In the genomic region with DNA sequence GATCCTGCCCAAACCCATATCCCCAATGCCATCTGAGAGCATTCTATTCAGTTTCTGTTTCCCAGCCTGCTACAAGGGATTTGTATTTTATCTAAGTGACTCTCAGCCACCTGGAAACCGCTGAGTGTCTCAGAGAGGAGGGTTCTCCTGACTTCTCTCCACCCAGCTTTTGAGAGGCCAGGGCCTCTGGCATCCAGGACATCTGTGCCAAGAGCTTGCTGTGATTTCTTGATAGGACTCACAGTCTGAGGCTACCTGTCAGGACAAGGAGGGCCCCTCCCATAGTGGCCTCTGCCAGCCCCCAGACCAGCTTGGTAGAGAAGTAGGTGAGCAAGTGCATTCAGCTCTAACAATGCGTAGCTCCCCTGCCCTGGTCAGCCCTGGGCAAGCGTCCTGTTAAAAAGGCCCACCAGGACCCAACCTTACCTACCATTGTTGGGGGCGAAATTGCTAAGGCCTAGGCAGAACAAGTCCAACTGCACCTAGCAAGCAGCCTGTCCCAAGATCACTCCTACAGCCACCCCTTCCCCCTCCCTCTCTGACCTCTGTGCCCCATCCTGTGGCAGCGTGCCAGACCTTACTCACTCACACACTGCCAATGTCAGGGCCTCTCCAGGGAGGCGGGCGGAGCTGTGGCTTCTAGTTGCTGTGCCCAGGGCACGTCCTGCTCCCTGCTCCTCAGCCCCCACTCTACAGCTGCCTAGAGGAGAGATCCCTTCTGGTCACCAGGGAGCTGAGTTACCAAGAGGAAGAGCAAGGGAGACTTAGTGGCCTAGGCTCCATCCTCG, we compare ENCODE assay signal across 8 mouse cellular contexts. TPM values are rescaled to one million over a fixed set of nuclear protein-coding genes. Genes with fewer than 3 reads are reported as not detected.
DNase-seq lines count a peak whose midpoint lies in the region; TF ChIP-seq lines count a peak whose summit lies in the region.

No protein-coding gene starts in this region.

- H3K79me2 ChIP-seq in CH12.LX (replicated peaks; ENCODE audit: control insufficient read depth, extremely low read depth, insufficient read depth, poor library complexity, severe bottlenecking): no peaks in the 10 kb centered on the region

- dilution Hi-C loops in CH12.LX (cut with MboI; ENCODE audit: extremely low pct_ligation_motif_present, extremely low pct_unique_long_range_greater_than_20kb, low sequenced_read_pairs): no loop called here

- TF ChIP-seq POLR2A in CH12.LX (IDR thresholded peaks at IDR 0.05; ENCODE audit: low read depth, low read length): no peak; the same call in 1 of the 2 replicates

- TF ChIP-seq EP300 in CH12.LX (IDR thresholded peaks at IDR 0.05; ENCODE audit: low read length): no peak; the same call in 1 of the 2 replicates

- H3K4me3 ChIP-seq in CH12.LX (replicated peaks in 1 of 3; ENCODE audit: low read depth in 2 of 3, low read length in 2 of 3, poor library complexity in 1 of 3): peak overlapping the region in 1 of 3 experiments; percentile 11
- peak overlapping the region; percentile 67 for H3K4me3 ChIP-seq in megakaryocyte, embryonic 14.5 days (replicated peaks)

- in situ Hi-C loops in CH12.LX (cut with MboI; ENCODE audit: low pct_ligation_motif_present, low pct_unique_long_range_greater_than_20kb, low sequenced_read_pairs): loop anchor here (5.0 kb wide), 1 partner anchor 36 kb away; no protein-coding TSS in a partner anchor

- H3K27ac ChIP-seq in CH12.LX (ENCODE audit: insufficient read depth, low read depth): peak overlapping the region; percentile 87

- H3K4me2 ChIP-seq in CH12.LX (ENCODE audit: insufficient read depth, low read depth, poor library complexity, severe bottlenecking): peak overlapping the region; percentile 57

- no peak for TF ChIP-seq CTCF in CH12.LX (conservative IDR thresholded peaks at IDR 0.05 in 1 of 2, IDR thresholded peaks at IDR 0.05 in 1 of 2; ENCODE audit: low read depth in 2 of 2, low read length in 2 of 2)

- peak overlapping the region; percentile 50 for H3K9ac ChIP-seq in CH12.LX (ENCODE audit: insufficient read depth, low read depth)

- H3K9me3 ChIP-seq in CH12.LX (replicated peaks; ENCODE audit: low read length): peaks cover 8% of the 10 kb centered on the region
- peaks cover 11% of the 10 kb centered on the region for H3K9me3 ChIP-seq in megakaryocyte, embryonic 14.5 days

- no peaks in the 10 kb centered on the region for H3K36me3 ChIP-seq in CH12.LX (replicated peaks in 1 of 2; ENCODE audit: control insufficient read depth in 1 of 2, insufficient read depth in 1 of 2, low read length in 1 of 2)
- no peaks in the 10 kb centered on the region for H3K36me3 ChIP-seq in megakaryocyte, embryonic 14.5 days (replicated peaks; ENCODE audit: low read length)

- H3K27me3 ChIP-seq in CH12.LX (replicated peaks): no peaks in the 10 kb centered on the region
- peaks cover 89% of the 10 kb centered on the region for H3K27me3 ChIP-seq in megakaryocyte, embryonic 14.5 days (replicated peaks)

- peaks cover 67 to 98% of the 10 kb centered on the region in 2 experiments for H3K4me1 ChIP-seq in CH12.LX (ENCODE audit: control insufficient read depth in 1 of 2, insufficient read depth in 2 of 2)
- H3K4me1 ChIP-seq in megakaryocyte, embryonic 14.5 days: peaks cover 44% of the 10 kb centered on the region

- TF ChIP-seq RAD21 in CH12.LX (IDR thresholded peaks at IDR 0.05; ENCODE audit: low read depth, low read length): no peak

- intact Hi-C loops in left cerebral cortex, postnatal 10 days (cut with DNase I): no loop called here

- DNase-seq in CH12.LX (ENCODE audit: extremely low read depth): no peak
- peak; percentile 96 for DNase-seq in adrenal gland, adult 8-10 months
- DNase-seq in heart, adult 11 months: peak; percentile 97
- DNase-seq in kidney, adult 9 months: peak; percentile 97
- DNase-seq in testis, postnatal 10 days (ENCODE audit: low spot score): peak; percentile 86
- no peak for DNase-seq in cerebellum, adult 9-11 months
- no peak for DNase-seq in left cerebral cortex, postnatal 10 days (ENCODE audit: extremely low spot score in 1 of 2, low spot score in 2 of 2)

TF ChIP-seq in CH12.LX, 34 proteins besides CTCF, POLR2A, EP300 and RAD21:
- TF ChIP-seq NRF1 (IDR thresholded peaks at IDR 0.05; ENCODE audit: low read depth, low read length) (0 out of 2 replicates have a peak, but pooled peaks have one; percentile 12), ETS1 (conservative IDR thresholded peaks at IDR 0.05; ENCODE audit: low read depth, low read length) (peak; percentile 57; the same call in 1 of the 2 replicates), MEF2A (IDR thresholded peaks at IDR 0.05; ENCODE audit: borderline replicate concordance, low read depth, low read length) (peak; percentile 62; the same call in 1 of the 2 replicates), TCF12 (IDR thresholded peaks at IDR 0.05; ENCODE audit: low read depth, low read length) (peak; percentile 82), HCFC1 (IDR thresholded peaks at IDR 0.05; ENCODE audit: low read depth, low read length) (no peak), SMC3 (IDR thresholded peaks at IDR 0.05; ENCODE audit: low read depth, low read length) (peak; percentile 16; the same call in 1 of the 2 replicates), IRF4 (IDR thresholded peaks at IDR 0.05; ENCODE audit: low read depth, low read length) (peak; percentile 58; the same call in 1 of the 2 replicates), RCOR1 (conservative IDR thresholded peaks at IDR 0.05; ENCODE audit: low read depth, low read length) (no peak; the same call in 1 of the 2 replicates), MYC (IDR thresholded peaks at IDR 0.05; ENCODE audit: low read depth, low read length) (peak; percentile 31; the same call in 1 of the 2 replicates), BHLHE40 (IDR thresholded peaks at IDR 0.05; ENCODE audit: low read depth, low read length) (peak; percentile 78), UBTF (IDR thresholded peaks at IDR 0.05; ENCODE audit: low read depth, low read length) (0 out of 2 replicates have a peak, but pooled peaks have one; percentile 11), CHD2 (IDR thresholded peaks at IDR 0.05; ENCODE audit: low read length) (peak; percentile 73), MAZ (IDR thresholded peaks at IDR 0.05; ENCODE audit: low read depth, low read length) (peak; percentile 86), PAX5 (IDR thresholded peaks at IDR 0.05; ENCODE audit: low read length) (no peak), SIN3A (IDR thresholded peaks at IDR 0.05; ENCODE audit: low read length) (no peak; the same call in 1 of the 2 replicates), E2F4 (IDR thresholded peaks at IDR 0.05; ENCODE audit: insufficient replicate concordance, low read depth, low read length) (no peak), KAT2A (IDR thresholded peaks at IDR 0.05; ENCODE audit: insufficient replicate concordance, low read length) (0 out of 2 replicates have a peak, but pooled peaks have one; percentile 11), MAFK (IDR thresholded peaks at IDR 0.05; ENCODE audit: insufficient replicate concordance, low read length) (no peak), MXI1 (IDR thresholded peaks at IDR 0.05; ENCODE audit: low read depth, low read length) (no peak; the same call in 1 of the 2 replicates)

RNA-seq across cellular contexts. Expression of a gene that starts 41.9 kb away (rescaled TPM):
- 30.6 and 40.4 TPM in 2 replicates for total RNA-seq in CH12.LX (2012; rRNA removed)
- 11.4 and 15.0 TPM in 2 replicates for total RNA-seq in CH12.LX (2014; rRNA removed)
- polyA plus RNA-seq in CH12.LX (2012; ENCODE audit: insufficient read length, low read depth): 26.0 and 29.8 TPM in 2 replicates
- total RNA-seq in adrenal gland, adult 8-10 months (2022): 100 to 1,000 TPM in 1 of 4 experiments, 10 to 100 TPM in 3; 70.8 to 227 (median 87.4) TPM
- polyA plus RNA-seq in megakaryocyte, embryonic 14.5 days (2012; ENCODE audit: insufficient read depth, low replicate concordance): 49.2 and 111 TPM in 2 replicates
- 10 to 100 TPM; 54.4 to 56.9 TPM for total RNA-seq in left cerebral cortex, postnatal 10 days (2021)

Comparison
In these comparisons a context has a peak if more than half of its experiments do, and no peak if none do; other contexts are left out.
1. DNase-seq: peak in adrenal gland, adult 8-10 months (single experiment), heart, adult 11 months (single experiment), kidney, adult 9 months (single experiment) and testis, postnatal 10 days (single experiment); none in CH12.LX (single experiment), cerebellum, adult 9-11 months (single experiment) and left cerebral cortex, postnatal 10 days (0 of 2).